Mouse (Mus musculus) cerebellum, adult (tissue): ENCODE results near the gene Snx5.

Source experiments
- ATAC-seq: cut with Nextera tagmentation; 2 replicates; pipeline ENCODE4 v1.9.2; 2017; ENCODE audit warnings: mild to moderate bottlenecking, moderate library complexity, mixed read lengths; ENCODE audit not compliant: insufficient number of reproducible peaks, low FRiP score, low TSS enrichment

The Snx5 gene

DNA sequence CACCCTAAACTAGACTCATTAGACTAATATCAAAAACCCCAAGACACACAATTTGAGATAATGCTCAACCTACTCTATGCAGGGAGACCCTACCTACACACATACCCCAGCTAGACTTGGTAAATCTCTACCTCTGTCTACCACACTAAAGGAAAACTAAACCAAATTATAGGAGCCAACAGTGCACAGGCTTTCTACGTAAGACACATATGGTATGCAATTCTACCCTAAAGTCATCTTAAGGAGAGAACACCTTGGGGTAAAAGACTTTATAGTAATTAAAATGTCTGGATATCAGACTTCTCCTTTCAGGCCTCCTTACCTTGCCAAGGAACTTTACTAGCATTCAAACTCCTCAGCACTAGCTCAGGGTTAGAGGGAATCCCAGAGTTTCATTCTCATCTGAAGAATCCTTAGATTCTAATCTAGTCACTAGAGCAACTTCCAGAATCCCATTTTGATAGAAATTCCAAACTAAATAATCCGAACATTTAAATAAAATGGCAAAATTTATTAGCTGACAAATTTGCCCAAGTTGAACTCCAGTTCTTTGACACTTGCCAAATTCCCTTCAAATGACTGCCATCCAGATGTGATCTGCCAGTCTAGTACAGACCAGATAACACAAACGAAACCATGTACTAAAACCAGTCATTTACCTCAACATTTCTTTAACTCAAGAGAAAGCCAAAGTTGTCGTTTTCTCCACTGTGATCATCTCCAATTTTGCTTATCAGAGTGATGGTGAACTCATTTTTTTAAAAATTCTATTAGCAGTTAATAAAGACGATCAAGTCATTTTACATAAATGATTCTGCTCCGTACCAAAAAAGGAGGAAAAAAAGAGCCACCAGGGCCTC is 2.0 kb downstream of the Snx5 start:
- no peak for ATAC-seq

DNA sequence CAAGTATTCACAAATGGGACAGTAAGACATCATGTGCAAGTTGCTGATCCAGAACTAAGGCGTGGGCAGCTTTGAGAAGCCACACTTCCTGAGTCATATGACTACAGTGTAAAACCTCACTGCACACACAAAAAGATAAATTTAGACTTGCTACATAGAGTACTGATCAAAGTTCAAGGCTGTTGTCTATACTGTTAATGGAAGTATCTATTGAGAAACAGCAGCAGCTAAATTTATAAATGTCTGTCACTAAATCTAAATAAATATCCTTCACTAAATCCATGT is 3.0 kb downstream of the Snx5 start:
- no peak for ATAC-seq

DNA sequence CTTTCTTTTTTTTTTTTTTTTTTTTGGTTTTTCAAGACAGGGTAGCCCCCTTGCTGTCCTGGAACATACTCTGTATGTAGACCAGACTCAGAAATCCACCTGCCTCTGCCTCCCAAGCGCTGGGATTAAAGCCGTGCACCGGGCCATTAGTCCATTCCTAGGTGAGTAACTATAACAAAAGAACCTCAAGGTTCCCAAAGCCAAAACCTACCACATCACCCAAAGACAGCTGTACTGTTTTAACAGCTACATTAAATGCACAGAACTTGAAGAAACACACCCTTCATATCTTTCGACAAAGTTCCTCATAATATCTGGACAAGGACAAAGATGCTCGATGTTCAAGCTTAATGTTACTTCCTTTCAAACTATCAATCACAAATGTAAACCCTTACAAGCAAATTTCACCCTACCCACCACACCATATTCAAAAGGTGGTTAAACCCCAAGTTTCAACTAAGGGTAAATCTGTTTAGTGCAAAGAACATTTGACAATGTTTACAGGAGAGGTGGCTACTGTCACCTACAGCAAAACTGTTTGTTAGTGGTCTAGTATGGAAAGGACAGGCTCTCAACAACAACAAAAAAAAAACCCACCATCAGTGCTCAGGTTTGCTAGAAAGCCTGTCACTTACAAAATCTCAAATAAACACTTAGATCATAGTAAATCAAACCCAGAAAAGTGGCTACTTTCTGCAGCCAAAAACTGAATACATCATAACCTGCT is 3.5 kb downstream of the Snx5 start:
- ATAC-seq, result no peak

DNA sequence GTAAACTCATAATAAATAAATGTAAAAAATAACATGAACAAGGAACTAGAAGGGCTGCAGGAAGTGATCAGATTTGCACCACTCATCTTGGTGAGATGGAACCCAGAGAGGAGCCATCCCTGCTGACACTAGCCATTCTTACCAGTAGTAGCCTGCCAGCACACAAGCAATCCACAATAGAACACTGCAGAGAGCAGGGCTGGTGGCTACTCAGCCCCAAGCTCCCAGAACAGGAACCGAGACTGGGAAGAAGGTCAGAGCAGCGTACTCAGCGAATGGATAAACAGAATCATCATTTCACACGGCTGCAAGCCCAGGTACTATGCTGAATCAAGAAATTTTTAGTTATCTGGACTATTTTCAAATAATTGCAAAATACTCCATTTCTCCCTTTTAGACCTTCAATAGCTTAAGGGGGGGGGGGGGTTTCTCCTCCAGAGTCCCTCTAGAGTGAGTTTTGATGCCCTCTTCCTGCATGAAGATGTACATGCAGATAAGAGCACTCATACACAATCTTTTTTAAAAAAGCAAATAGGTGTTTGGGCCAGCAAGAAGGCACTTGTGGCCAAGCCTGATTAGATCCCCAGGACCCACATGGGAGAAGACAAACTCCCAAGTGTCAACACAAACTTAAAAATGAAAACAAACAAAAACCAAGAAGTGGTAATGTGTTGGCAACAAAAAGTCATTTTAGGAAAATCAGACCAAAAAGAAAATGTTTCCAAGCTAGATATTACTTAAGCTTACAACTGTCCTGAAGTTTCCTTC is 4.6 kb downstream of the Snx5 start:
- ATAC-seq, result no peak

DNA sequence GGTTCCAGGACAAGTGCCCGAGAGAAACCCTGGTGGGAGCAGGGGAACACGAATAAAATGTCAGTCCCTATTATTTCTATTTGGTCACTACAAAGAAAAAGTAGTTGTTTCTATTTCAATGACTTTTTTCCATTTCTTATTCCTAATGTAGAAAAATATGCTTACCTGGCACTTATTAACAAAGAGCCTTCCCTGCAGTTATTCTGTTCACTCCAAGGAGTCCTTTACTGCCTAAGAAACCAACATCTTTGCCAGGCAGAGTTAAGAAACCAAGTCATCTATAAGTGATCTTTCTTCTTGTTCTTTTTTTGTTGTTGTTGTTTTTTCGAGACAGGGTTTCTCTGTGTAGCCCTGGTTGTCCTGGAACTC is 5.6 kb downstream of the Snx5 start:
- ATAC-seq, result no peak

DNA sequence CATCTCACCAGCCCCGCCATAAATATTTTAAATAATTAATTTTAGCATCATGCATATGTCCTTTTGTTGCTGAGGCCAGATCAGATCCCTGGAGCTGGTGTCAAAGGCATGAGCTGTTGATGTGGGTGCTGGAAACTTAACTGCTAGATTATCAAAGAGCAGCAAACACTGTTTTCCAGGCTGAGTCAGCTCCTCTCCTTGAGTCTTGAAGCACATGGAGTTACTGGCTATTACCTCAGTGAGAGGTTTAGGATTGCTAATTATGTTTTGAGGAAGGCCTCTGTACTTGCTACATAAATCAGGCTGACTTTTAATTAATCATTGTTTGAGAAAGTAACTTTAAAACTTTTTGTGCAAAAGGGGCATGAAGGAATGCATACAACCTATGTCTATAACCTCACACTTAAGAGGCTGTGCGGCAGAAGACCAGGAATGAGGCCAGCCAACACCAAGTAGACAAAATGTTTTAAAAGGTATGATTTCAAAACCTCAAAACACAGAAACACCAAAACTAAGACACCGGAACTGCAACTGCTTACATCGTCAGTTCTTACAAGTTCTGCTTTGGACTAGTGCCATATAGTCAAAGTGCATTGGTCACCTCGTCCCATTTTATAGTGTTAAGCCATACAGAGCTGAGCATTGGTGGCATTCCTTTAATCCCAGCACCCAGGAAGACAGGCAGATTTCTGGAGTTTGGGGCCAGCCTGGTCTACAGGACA is 6.1 kb downstream of the Snx5 start:
- ATAC-seq, result no peak

DNA sequence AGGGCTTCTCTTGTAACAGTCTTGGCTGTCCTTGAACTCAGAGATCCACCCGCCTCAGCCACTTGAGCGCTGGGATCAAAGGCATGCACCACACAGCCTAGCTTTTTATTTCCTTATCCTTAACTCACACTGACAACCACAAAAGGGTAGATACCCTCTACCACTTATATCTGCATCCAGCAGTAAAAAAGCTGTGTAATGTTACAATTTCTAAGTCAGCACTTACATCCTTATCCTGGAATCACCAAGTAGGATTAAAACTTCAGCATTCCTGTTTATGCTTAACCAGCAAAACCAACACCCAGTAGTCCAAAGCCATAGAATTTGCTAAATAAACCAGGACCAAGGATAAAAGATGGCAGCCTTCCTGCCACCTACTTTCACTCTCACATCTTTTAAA is 7.9 kb downstream of the Snx5 start:
- no peak for ATAC-seq

DNA sequence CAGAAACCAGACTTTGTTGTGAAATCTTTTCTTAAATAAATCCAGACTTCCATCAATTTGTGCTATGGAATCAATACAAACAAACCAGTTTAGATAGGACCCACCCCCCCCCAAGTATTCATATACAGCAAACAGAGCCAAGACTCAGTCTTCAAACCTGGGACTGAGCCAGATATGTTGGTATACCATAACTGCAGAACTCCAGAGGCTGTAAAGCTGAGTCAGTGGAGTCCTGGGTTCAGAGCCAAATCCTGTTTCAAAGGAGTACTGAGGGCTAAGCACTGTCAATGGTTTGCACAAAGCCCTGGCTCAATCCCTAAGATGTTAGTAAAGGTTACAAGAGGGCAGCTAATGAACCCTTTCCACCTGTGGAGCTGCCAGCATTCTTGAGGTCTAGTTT is 20.6 kb downstream of the Snx5 start:
- ATAC-seq, result no peak

DNA sequence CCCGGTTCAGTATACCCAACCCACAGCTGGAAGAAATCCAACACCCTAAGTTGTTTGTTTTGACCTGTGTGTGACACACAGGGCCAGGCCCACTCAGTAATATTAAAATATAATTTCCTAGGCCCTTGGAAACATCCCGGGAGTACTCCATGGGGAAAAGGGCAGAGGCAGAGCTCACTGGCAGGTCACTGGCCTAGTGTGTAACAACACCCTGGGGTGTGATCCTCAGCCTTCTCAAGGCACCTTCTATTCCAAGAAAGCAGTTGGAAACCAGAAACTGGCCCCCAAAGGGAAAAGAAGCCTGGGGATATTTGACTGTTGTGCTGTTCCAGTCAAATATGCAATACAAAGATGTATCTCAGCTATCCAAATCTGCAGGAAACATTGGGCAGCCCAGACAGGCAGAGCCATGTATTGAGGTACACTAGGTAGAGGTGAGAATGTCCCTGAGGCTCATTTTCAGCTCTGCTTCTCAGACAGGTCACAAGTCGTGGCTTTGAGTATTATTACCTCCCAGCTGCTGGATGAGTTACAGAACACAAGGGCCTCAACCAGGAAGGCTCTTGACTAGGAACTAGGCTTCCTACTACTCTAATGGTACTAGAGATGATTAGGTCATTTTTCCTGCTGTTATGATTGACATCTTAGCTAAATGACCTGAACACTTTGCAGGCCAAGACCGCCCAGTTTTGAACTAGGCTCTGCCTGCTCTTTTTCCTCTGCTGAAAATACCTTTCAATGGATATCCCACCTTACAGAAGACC is 21.9 kb downstream of the Snx5 start:
- no peak for ATAC-seq

DNA sequence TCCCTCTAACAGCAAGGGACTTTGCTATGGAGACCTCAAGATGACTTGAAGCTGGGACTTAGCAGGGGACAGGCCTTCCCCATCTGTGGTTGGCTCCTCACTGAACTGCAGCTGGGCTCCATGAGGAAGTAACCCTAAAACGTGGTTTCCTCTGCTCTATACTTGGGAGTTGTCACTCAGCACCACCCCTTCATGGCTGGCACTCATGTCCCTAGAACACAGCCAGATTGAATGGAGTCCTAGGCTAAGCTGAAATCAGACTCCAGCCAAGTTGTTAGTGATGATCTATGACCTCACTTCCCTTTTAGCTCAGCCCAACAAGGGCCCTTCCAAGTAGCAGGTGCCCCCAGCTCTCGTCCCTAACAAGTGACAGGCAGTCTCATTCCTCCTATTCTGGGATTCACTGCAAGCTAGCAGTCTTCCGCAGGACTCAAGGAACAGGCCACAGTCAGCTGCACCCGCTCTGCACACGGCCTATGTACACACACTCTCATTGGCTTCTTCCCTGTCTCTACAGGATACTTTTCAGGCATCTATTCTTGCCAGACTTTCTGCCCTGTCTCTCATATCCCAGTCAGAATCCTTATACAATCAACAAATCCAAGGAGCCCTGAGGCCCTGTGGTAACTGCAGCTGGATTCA is 23.2 kb downstream of the Snx5 start:
- ATAC-seq, result no peak

DNA sequence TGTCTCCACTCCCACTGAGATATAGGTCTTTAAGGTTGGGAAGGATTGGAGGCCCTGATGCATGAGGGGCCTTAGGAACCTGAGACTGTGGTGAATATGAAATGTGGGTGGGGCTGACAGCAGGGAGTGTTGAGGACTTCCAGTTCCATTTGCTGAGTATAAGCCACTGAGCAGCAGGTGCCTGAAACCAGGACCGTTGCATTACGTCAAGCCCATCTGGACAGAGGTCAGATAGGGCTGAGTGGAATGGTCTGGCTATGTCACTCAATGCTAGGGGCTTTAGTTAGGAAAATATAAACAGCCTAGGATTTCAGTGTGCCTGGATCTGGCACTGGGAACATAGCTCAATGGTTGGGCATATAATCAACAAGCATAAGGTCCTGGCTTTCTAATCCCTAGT is 24.4 kb downstream of the Snx5 start:
- ATAC-seq, result no peak

DNA sequence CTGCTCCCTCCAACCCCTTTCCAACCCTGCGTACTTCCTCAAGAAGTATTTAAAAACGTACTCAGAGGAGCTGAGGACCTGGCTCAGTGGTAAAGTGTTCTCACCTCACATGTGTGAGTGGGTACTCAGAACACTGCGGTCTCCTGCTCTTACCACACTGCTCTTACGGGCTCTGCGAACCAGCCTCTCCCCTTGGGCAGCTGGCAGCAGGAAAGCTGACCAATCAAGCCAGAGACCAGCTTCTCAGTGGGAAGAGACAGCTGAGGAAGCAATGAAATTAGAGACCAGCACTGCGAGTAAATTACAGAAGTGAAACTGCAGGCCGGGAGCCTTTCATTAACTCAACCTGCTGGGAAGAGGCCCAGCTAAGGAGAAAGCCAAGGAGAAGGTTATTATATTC is 25.2 kb downstream of the Snx5 start:
- no peak for ATAC-seq

DNA sequence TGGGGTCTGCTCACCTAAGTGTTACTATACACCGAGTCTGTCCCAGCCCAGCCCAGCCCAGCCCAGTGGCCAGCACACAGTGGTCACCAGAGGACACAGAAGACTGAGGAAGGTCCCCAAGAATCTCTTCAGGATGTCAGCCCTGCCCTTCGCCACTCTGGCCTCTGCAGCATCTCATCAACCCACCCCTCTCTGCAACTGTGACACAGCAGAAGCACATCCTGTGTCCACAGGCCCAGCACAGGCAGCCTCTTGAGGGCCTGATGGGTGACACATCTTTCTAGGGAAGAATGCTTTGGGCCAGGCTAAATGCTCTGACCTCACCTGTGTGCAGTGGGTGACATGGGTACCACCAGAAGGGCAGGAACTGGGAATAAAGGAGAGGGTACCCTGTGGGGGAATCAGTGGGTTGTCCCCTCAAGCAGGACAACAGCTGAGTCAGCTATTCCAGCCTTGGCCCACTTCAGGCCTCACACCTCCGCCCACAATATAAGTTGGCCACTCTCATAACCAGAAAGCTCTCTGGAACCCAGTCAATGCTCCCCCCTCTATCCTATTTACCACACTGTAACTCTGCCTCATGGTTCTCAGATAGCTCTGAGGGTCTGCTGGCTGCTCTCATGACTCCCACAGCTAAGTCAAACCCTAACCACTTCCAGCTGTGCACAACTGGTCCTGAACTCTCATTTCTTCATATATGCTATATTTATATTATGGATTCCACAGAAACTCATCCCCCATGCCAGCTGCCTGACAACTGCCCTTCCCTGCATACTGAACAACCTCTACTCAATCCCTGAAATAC is 30.4 kb downstream of the Snx5 start:
- no peak for ATAC-seq

DNA sequence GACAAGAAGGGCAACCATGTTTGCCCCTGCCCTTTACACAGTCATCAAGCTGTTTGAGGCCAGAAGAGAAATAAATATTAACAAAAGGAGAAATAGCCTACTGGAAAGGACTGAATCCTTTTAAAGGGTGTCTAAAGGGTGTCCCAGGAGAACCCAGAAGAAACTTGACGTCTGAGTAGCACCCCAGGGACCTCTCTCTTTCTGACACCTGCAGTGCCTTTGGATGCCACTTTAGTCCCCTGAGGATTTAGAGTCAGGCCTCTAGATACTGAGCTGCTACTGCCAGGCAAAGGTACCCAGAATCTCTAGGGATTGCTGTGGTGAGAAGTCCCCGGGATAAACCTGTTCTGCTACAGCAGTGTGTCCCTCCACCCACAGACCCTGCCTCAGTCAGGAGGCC is 31.4 kb downstream of the Snx5 start:
- no peak for ATAC-seq

DNA sequence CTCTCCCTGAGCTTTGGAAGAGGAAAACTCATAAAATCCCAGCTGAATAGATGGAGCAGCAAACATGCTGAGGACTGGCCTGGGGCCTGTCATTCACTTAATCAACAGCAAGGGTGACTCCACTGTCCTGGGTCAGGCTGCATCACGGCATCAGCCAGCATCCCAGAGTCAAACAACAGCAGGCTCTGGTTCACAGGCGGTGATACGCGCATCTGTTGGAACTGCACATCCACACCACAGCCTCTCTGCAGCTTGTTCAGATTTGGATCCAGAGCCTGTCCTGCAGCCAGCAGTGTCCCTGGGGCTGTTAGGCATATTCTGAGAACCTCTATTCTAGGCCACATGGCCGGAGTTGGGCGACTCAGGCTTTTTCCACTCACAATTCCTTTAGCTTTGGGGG is 32.4 kb downstream of the Snx5 start:
- peak; percentile 40; the same call in 1 of the 2 replicates for ATAC-seq

DNA sequence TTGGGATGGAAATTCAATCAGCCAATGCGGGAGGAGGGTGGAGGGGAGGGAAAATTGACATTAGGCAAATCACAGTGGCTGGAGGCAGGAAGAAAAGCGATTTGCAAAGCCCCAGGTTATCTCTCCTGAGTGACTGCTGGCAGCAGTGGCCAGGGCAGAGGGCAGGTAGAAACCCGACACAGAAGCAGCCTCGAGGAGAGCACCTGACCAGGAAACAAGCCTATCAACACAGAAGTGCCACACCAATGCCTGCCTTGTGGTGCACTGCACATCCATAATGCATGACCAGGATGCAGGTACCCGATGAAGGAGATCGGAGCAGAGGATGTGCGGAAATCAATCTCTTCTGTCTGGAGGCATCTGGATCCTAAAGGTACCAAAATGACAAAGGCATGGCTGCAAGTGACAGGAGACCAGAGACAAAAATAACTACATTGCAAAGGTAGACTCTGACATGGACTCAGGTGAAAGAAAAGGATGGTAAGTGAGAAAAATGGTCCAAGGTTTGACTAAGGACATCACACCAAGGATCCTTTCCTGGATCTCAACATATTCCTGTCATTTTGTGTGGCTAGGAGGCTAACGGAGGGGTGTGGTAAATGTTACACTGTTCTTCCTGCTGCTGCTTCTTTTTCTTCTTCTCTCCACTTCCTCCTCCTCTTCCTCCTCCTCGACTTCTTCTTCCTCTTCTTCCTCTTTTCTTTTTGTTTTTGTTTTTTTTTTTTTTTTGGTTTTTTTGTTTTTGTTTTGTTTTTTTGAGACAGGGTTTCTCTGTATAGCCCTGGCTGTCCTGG is 33.7 kb downstream of the Snx5 start:
- no peak for ATAC-seq

DNA sequence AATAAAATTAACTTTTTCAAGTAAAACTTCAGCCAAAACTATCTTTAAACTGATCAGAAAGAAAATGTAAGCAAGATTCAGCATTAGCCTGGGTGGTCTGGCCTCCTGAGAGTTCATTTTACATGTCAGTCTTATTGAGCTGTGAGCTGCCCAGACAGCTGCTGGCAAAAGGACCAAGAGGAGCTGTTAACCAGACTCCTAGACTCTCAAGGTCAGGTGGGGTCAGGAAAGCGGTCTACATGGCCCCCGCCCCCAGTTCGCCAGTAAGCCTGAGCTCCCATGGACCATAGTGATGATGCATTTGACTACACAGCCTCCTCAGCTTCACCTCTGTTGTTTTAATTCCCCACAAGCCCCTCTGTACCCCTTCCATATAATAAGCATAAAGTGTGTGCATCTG is 34.9 kb downstream of the Snx5 start:
- ATAC-seq, result no peak

DNA sequence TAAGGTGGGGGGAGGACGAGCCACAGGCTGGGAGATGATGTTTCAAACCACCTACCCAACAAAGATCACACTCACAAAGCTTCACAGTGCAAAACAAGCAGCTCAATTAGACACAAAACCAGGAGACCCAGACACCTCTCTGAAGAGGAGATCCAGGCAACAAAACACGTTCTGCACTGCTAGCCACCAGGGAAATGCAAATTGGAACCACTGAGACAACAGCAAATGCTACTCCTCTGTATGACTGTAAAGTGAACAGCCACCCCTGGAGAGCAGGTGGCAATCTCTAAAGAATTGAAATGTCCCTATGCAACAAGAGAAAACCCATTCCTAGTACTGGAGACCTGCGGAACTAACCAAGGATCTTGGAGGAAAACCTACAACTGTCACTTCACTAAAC is 37.2 kb downstream of the Snx5 start:
- no peak for ATAC-seq
